Mouse (Mus musculus) megakaryocyte, embryonic 14.5 days (primary cell): Measurements from ENCODE around the gene Ctse.

ENCODE experiments used
- FLI1 ChIP-seq: IDR thresholded peaks from 2 replicates; pipeline ENCODE4 v1.6.1; 2012; ENCODE audit warnings: low read length, inconsistent platforms, mixed read lengths
- GATA1 ChIP-seq: IDR thresholded peaks from 3 replicates; pipeline ENCODE4 v1.6.1; 2012; ENCODE audit warnings: mixed read lengths, low read length, inconsistent platforms, borderline replicate concordance

DNA sequence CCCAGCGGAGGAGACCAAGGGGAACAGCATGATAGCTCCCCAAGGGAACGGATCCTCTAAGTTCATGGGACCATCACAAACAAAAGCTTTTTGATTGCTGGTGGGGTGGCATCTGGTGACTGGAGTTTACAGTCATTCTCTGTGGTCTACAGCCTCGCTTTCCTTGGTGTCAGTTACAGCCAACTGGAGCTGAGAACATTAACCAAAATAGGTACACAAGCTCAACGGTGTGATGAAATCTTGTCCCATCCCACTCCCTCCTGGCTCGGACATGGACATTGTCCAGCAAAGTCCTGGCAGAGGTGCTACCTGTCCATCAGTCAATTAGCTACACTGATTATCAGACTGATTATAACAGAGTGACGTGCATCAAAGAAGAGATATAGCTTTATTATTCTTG, 23.5 kb upstream of the Ctse start:
- TF ChIP-seq GATA1 (no peak), FLI1 (no peak)
